Mouse (Mus musculus) heart, adult 2 months (tissue): ENCODE measurements at regions not wholly inside any gene's neighbourhood (a gene's known extent, or its start where the extent isn't known, plus 50 kb on each side); places are given as distances from the start of the nearest gene placed in this dataset.

Experiments
- CTCF ChIP-seq: fragments of 200-600 bp; IDR thresholded peaks from 2 replicates; pipeline ENCODE4 v1.8.1; 2022; ENCODE audit warnings: antibody characterized with exemption, mild to moderate bottlenecking, moderate library complexity
- EP300 ChIP-seq: fragments of 200-500 bp; IDR thresholded peaks from 2 replicates; pipeline ENCODE4 v1.6.1; 2011; ENCODE audit warnings: low read depth, low read length, control low read depth; ENCODE audit not compliant: insufficient read depth
- POLR2A ChIP-seq: fragments of 200-500 bp; IDR thresholded peaks from 2 replicates; pipeline ENCODE4 v1.6.1; 2011; ENCODE audit warnings: mild to moderate bottlenecking, low read depth, low read length, control low read depth; ENCODE audit not compliant: insufficient read depth

- no peak for TF ChIP-seq CTCF
- TF ChIP-seq EP300 = no peak
- no peak for TF ChIP-seq POLR2A
These were observed 89.4 kb upstream of the Bach2 start for GRCm38 (mm10) chr4:32149171-32149570.
